Mouse (Mus musculus): Measurements from ENCODE around the gene Bcl2l12. TPM values are rescaled to one million over a fixed set of nuclear protein-coding genes. Genes with fewer than 3 reads are reported as not detected.

The Bcl2l12 gene
- 50.5 and 54.7 TPM in 2 replicates for polyA plus RNA-seq (2016; fragmentation: Nextera tagmentation; extraction: Ambion mirVana)

GRCm38 (mm10) chr7:44998501-44998955 lies at the start of gene Bcl2l12:
Bcl2l12 (minus strand) TSS chr7:44998712.
- no peaks in the 10 kb centered on the region for H3K27me3 ChIP-seq
- peak within 1 kb of the TSS; percentile 80 for H3K27ac ChIP-seq (replicated peaks)
- H3K9me3 ChIP-seq, result no peaks in the 10 kb centered on the region
- ATAC-seq (ENCODE audit: low FRiP score, low read depth), result no peak
- peaks cover 37% of the 10 kb centered on the region for H3K4me1 ChIP-seq
- H3K4me3 ChIP-seq, result peak within 1 kb of the TSS; percentile 68
- peak within 1 kb of the TSS; percentile 82 for H3K9ac ChIP-seq (replicated peaks)
- H3K4me2 ChIP-seq (replicated peaks), result peak within 1 kb of the TSS; percentile 79
- 5% methylated on average over 18 of the region's 18 CpGs for WGBS
- H3K36me3 ChIP-seq, result peaks cover 48% of the 10 kb centered on the region

- Histone ChIP-seq H3K27me3 (no peaks in the 10 kb centered on the region), H3K27ac (replicated peaks) (no peak overlapping the region), H3K4me2 (replicated peaks) (no peak overlapping the region), H3K9me3 (no peaks in the 10 kb centered on the region), H3K9ac (replicated peaks) (no peak overlapping the region), H3K36me3 (peaks cover 82% of the 10 kb centered on the region), H3K4me3 (no peak overlapping the region), H3K4me1 (peaks cover 20% of the 10 kb centered on the region)
- no peak for ATAC-seq (ENCODE audit: low FRiP score, low read depth)
- WGBS, result 97% methylated on average over 14 of the region's 14 CpGs
Observed at GRCm38 (mm10) chr7:45047491-45047890, 49.0 kb upstream of the Bcl2l12 start.

- no peak overlapping the region for H3K4me2 ChIP-seq (replicated peaks)
- WGBS, result 96% methylated on average over 26 of the region's 26 CpGs
Observed at GRCm38 (mm10) chr7:45046853-45047350, 48.4 kb upstream of the Bcl2l12 start.

GRCm38 (mm10) chr7:45045741-45046140 lies 47.2 kb upstream of the Bcl2l12 start:
- Histone ChIP-seq H3K27ac (replicated peaks) (no peak overlapping the region), H3K4me2 (replicated peaks) (no peak overlapping the region), H3K36me3 (peaks cover 100% of the 10 kb centered on the region), H3K27me3 (no peaks in the 10 kb centered on the region), H3K4me1 (peaks cover 7% of the 10 kb centered on the region), H3K4me3 (no peak overlapping the region), H3K9me3 (no peaks in the 10 kb centered on the region), H3K9ac (replicated peaks) (no peak overlapping the region)
- no peak for ATAC-seq (ENCODE audit: low FRiP score, low read depth)
- 97% methylated on average over 22 of the region's 22 CpGs for WGBS

More at GRCm38 (mm10) chr7:45046853-45047350, 48.4 kb upstream of the Bcl2l12 start:
- no peak overlapping the region for H3K9ac ChIP-seq (replicated peaks)
- H3K27me3 ChIP-seq, result no peaks in the 10 kb centered on the region
- peaks cover 18% of the 10 kb centered on the region for H3K4me1 ChIP-seq
- H3K4me3 ChIP-seq, result no peak overlapping the region
- H3K36me3 ChIP-seq, result peaks cover 88% of the 10 kb centered on the region
- no peaks in the 10 kb centered on the region for H3K9me3 ChIP-seq
- no peak for ATAC-seq (ENCODE audit: low FRiP score, low read depth)
- H3K27ac ChIP-seq (replicated peaks), result no peak overlapping the region

- 97% methylated on average over 14 of the region's 14 CpGs for WGBS
- H3K9me3 ChIP-seq, result no peaks in the 10 kb centered on the region
- no peaks in the 10 kb centered on the region for H3K27me3 ChIP-seq
- no peak for ATAC-seq (ENCODE audit: low FRiP score, low read depth)
- 0 out of 2 replicates have a peak, but pooled peaks cover 2% of the 10 kb centered on the region for H3K4me1 ChIP-seq
- no peak overlapping the region for H3K4me3 ChIP-seq
- peaks cover 98% of the 10 kb centered on the region for H3K36me3 ChIP-seq
- H3K4me2 ChIP-seq (replicated peaks), result no peak overlapping the region
- no peak overlapping the region for H3K27ac ChIP-seq (replicated peaks)
- H3K9ac ChIP-seq (replicated peaks), result no peak overlapping the region
Observed at GRCm38 (mm10) chr7:45043307-45043706, 44.8 kb upstream of the Bcl2l12 start.

GRCm38 (mm10) chr7:45040851-45041250 lies 42.3 kb upstream of the Bcl2l12 start:
- no peak overlapping the region for H3K4me2 ChIP-seq (replicated peaks)
- no peaks in the 10 kb centered on the region for H3K9me3 ChIP-seq
- H3K9ac ChIP-seq (replicated peaks), result no peak overlapping the region
- 96% methylated on average over 9 of the region's 9 CpGs for WGBS
- no peak overlapping the region for H3K4me3 ChIP-seq
- ATAC-seq (ENCODE audit: low FRiP score, low read depth), result no peak
- H3K27ac ChIP-seq (replicated peaks), result no peak overlapping the region
- no peaks in the 10 kb centered on the region for H3K4me1 ChIP-seq
- H3K27me3 ChIP-seq, result no peaks in the 10 kb centered on the region
- peaks cover 98% of the 10 kb centered on the region for H3K36me3 ChIP-seq

- Histone ChIP-seq H3K9me3 (no peaks in the 10 kb centered on the region), H3K36me3 (peaks cover 98% of the 10 kb centered on the region), H3K4me2 (replicated peaks) (no peak overlapping the region), H3K4me1 (no peaks in the 10 kb centered on the region), H3K27ac (replicated peaks) (no peak overlapping the region), H3K9ac (replicated peaks) (no peak overlapping the region), H3K4me3 (no peak overlapping the region), H3K27me3 (no peaks in the 10 kb centered on the region)
- ATAC-seq (ENCODE audit: low FRiP score, low read depth), result no peak
- 94% methylated on average over 9 of the region's 9 CpGs for WGBS
Observed at GRCm38 (mm10) chr7:45038411-45038810, 39.9 kb upstream of the Bcl2l12 start.

GRCm38 (mm10) chr7:45037720-45038361 lies 39.3 kb upstream of the Bcl2l12 start:
- 68% methylated on average over 7 of the region's 7 CpGs for WGBS

GRCm38 (mm10) chr7:45036702-45037101 lies 38.2 kb upstream of the Bcl2l12 start:
- Histone ChIP-seq H3K9me3 (no peaks in the 10 kb centered on the region), H3K4me1 (no peaks in the 10 kb centered on the region), H3K27me3 (no peaks in the 10 kb centered on the region), H3K27ac (replicated peaks) (no peak overlapping the region), H3K36me3 (peaks cover 97% of the 10 kb centered on the region), H3K4me2 (replicated peaks) (no peak overlapping the region), H3K4me3 (no peak overlapping the region), H3K9ac (replicated peaks) (no peak overlapping the region)
- ATAC-seq (ENCODE audit: low FRiP score, low read depth), result no peak
- 89% methylated on average over 11 of the region's 11 CpGs for WGBS

More at GRCm38 (mm10) chr7:45037720-45038361, 39.3 kb upstream of the Bcl2l12 start:
- peaks cover 98% of the 10 kb centered on the region for H3K36me3 ChIP-seq
- H3K4me2 ChIP-seq (replicated peaks), result no peak overlapping the region
- no peak overlapping the region for H3K4me3 ChIP-seq
- no peak for ATAC-seq (ENCODE audit: low FRiP score, low read depth)
- no peaks in the 10 kb centered on the region for H3K4me1 ChIP-seq
- no peak overlapping the region for H3K27ac ChIP-seq (replicated peaks)
- H3K27me3 ChIP-seq, result no peaks in the 10 kb centered on the region
- no peaks in the 10 kb centered on the region for H3K9me3 ChIP-seq
- H3K9ac ChIP-seq (replicated peaks), result no peak overlapping the region

GRCm38 (mm10) chr7:45035631-45036030 lies 37.1 kb upstream of the Bcl2l12 start:
- Histone ChIP-seq H3K9ac (replicated peaks) (no peak overlapping the region), H3K4me1 (no peaks in the 10 kb centered on the region), H3K27me3 (no peaks in the 10 kb centered on the region), H3K4me3 (no peak overlapping the region), H3K36me3 (peaks cover 97% of the 10 kb centered on the region), H3K27ac (replicated peaks) (no peak overlapping the region), H3K9me3 (no peaks in the 10 kb centered on the region), H3K4me2 (replicated peaks) (no peak overlapping the region)
- ATAC-seq (ENCODE audit: low FRiP score, low read depth), result no peak
- 95% methylated on average over 3 of the region's 3 CpGs for WGBS

- no peak overlapping the region for H3K4me2 ChIP-seq (replicated peaks)
- WGBS, result 97% methylated on average over 19 of the region's 19 CpGs
- ATAC-seq (ENCODE audit: low FRiP score, low read depth), result no peak
- no peak overlapping the region for H3K27ac ChIP-seq (replicated peaks)
- no peak overlapping the region for H3K4me3 ChIP-seq
- H3K36me3 ChIP-seq, result peaks cover 97% of the 10 kb centered on the region
- H3K27me3 ChIP-seq, result no peaks in the 10 kb centered on the region
- H3K4me1 ChIP-seq, result no peaks in the 10 kb centered on the region
- H3K9ac ChIP-seq (replicated peaks), result no peak overlapping the region
- H3K9me3 ChIP-seq, result no peaks in the 10 kb centered on the region
Observed at GRCm38 (mm10) chr7:45033722-45034359, 35.3 kb upstream of the Bcl2l12 start.

GRCm38 (mm10) chr7:45030857-45031256 lies 32.3 kb upstream of the Bcl2l12 start:
- no peaks in the 10 kb centered on the region for H3K27me3 ChIP-seq
- no peaks in the 10 kb centered on the region for H3K9me3 ChIP-seq
- WGBS, result 97% methylated on average over 8 of the region's 8 CpGs

More at GRCm38 (mm10) chr7:45030857-45031256, 32.3 kb upstream of the Bcl2l12 start:
- Histone ChIP-seq H3K9ac (replicated peaks) (no peak overlapping the region), H3K4me2 (replicated peaks) (no peak overlapping the region), H3K4me1 (peaks cover 8% of the 10 kb centered on the region; the same call in 1 of the 2 replicates), H3K27ac (replicated peaks) (no peak overlapping the region), H3K4me3 (no peak overlapping the region), H3K36me3 (peaks cover 93% of the 10 kb centered on the region)
- ATAC-seq (ENCODE audit: low FRiP score, low read depth), result no peak

Data from midbrain, embryonic 12.5 days (tissue).